Mouse (Mus musculus) lung, postnatal 10 days (tissue): ENCODE measurements around the gene Chchd10.
A peak's percentile ranks its signal among the peaks of the same experiment; 100 is the strongest.

Experiments
- DNase-seq: peaks from one replicate; pipeline ENCODE4 v3.0.0; 2021

The Chchd10 gene

GRCm38 (mm10) chr10:75926396-75926795 lies 6.5 kb upstream of the Chchd10 start:
- no peak for DNase-seq

DNA sequence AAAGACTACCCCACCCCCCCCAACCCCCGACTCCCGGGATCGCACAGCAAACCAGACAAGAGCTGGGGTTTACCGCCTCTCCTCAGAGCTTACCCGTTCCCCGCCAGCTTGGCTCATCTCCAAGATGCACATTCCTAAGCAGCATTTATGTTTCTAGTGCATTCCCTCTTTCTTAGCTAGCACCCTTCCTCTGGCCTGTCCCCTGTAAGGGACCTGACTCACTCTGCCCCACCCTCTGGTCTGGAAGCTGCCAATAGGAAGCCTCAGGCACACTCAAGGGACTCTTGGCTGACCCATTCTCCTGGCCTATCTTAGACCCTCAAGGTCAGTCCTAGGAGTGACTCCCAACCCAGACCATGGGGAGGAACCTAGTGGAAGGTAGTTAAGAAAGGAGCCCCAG lies 2.6 kb upstream of the Chchd10 start:
- peak; percentile 81 for DNase-seq

DNA sequence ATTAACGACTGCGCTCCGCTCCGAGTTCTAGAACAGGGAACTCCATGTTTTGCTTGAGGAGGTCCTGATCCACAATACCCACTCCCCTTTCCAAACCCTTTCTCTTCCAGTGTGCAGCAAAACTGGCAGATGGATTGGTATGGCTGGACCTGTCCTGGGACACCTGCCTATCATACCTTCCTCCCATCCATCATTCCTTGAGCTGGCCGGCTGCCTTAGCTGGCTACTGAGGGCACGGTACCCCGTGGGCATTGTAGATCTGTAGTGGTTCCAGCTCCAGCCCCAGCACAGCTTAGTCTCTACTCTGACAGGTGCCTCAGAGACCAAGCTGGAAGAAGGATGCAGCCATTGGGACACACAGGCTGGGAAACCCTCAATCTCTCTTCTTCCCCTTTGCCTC lies 1.6 kb upstream of the Chchd10 start:
- no peak for DNase-seq

DNA sequence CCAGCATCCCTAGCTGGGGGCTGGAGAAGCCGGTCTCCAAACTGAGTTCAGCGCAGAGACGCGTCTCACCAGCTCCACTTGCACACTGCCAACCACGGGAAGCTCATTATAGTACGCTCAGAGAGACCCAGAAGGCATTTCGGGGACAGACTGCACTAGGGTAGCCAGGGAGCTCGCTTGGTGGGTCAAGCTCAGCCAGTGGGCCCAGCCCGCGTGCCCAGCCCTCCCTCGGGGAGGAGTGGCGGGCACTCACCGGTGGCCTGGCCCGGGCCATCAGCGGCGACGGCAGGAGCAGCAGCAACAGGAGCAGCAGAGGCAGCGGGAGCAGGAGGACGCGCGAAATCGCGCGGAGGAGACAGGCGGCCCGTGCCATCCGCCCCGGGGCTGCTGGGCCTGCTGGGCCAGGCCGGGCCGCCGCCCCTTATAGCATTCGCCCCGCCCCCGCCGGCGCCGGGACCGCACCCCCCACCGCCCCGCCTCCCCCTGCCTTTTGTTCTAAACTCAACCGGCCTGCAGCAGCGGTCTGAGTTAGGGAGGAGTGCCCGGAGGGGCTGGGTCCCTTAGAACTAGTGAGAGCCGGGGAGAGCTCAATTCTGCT lies 750 bp upstream of the Chchd10 start:
- DNase-seq, result peak; percentile 69

- no peak for DNase-seq
Measured at GRCm38 (mm10) chr10:75934991-75935390, 2.1 kb downstream of the Chchd10 start.

DNA sequence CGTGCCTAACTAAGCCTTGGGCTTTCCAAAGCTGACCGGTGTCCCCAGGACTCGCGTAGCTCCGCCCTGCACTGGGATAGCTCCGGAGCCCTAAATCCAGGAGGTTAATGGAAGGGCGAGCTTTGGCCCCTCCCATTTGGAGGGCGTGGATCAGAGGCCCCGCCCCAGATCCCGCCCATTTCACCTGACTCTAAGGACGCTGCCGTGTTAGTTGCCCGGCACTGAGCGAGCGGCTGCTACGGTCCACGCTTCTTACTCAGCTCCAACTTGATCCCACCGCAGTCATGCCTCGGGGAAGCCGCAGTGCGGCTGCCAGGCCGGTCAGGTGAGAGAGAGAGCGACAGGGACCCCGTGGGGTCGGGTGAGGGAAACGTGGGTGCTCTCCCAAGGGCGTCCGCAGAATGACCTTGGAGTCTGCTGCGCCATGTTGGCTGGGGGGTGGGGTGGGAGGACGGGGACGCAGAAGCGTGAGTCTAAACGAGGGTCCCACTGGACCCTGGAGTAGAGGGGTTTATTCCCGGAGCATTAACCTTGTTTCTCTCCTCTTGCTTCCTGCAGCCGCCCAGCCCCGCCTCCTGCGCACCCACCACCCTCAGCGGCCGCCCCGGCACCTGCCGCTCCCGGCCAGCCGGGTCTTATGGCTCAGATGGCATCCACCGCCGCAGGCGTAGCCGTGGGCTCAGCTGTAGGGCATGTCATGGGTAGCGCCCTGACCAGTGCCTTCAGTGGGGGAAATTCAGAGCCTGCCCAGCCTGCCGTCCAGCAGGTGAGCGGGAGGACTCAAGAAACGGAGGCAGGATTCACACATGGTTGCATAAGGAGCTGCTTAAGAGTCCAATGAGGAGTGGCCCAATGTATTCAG lies 3.0 kb downstream of the Chchd10 start, which contains the start of gene Mmp11:
Mmp11 (minus strand) TSS at position 817 of the 862 bp plus-strand sequence.
- peak; percentile 70 for DNase-seq

GRCm38 (mm10) chr10:75936909-75937667 lies 4.2 kb downstream of the Chchd10 start:
- no peak for DNase-seq

DNA sequence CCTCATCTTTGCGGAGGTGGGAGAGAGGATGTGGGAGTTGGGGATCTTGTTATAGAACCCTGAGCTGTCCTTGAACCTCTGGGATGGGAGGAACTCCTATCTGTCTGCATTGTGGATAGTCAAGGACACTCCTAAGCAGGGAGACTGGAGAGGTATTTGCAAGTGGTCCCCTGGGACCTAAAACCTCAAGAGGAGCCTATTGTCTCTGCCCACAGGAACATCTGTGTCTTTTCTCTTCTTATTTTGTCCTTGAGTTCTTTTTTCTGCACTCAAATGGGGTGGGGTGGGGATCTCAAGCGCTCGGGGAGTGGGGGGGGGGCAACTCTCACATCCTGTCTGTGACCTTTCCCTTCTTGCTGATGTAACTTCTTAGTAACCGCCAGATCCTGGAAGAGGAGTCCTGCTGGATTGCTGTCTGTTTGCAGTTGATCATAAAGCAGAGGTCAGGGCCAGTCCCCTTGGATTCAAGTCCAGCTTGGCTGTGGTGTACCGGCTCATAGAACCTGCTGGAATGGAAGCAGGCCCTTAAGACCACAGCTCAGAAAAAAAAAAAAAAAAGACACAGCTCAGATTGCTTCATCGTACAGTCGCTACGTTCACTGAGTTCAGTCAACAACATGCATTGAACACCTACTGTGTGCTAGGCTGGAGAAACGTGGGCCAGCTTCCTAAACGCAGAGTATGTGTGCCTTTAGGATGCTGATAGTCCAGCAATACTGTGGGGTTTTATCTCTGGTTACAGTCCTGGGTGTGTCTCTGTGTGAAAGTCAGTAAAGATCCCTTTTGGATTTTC lies 5.1 kb downstream of the Chchd10 start:
- DNase-seq, result no peak

DNA sequence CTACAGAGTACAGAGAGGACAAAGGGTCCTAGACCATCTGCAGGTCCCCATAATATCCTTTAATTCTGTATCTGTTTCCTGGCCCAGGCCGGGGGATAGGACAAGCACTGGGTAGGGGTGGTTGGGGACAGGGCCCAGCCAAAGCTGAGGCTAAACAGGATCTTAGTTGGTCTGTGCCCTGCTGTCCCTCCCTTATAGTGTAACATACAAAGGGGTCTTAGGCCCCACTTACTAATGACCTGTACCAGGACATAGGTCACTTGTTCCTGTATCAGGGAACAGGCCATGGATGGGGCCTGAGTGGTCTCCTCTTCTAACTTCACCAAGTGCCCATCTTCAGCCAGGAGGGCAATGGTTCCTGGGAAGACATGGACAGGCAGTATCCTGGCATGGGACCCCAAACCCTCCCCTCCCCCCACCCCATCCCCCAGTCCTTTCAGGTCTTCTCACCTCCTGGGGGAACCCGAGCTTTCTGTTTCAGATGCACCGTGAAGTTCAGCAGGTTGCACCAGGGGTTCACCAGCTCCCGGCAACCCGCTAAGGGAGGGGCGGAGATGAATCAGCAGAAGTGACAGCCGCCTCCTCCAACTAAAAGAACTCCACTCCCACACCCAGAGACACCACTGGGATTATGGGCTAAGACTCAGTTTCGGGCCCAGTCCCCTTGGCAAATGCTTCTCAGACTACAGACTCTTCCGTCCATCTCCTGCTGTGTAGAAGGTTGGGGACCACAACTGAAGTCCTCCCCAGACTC lies 6.7 kb downstream of the Chchd10 start:
- DNase-seq, result no peak

DNA sequence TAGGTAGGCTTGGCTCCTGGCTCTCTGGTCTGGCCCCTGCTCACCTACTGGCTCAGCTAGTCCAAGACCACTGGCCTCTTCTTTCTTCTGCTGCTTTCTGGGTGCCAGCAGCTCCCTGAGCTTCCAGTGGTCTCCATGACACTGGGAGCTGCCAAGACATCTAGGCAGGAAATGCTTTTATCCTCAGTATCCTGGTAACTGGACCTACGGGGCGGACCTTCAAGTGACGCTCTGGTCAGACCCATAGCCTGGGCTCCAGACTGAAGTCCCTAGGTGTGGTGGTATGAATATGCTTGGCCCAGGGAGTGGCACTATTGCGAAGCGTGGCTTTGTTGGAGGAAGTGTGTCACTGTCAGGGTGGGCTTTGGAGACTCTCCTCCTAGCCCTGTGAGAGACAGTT lies 7.6 kb downstream of the Chchd10 start, which contains the start of gene Gm867:
Gm867 (minus strand) TSS at position 153 of the 400 bp plus-strand sequence.
- DNase-seq, result no peak

DNA sequence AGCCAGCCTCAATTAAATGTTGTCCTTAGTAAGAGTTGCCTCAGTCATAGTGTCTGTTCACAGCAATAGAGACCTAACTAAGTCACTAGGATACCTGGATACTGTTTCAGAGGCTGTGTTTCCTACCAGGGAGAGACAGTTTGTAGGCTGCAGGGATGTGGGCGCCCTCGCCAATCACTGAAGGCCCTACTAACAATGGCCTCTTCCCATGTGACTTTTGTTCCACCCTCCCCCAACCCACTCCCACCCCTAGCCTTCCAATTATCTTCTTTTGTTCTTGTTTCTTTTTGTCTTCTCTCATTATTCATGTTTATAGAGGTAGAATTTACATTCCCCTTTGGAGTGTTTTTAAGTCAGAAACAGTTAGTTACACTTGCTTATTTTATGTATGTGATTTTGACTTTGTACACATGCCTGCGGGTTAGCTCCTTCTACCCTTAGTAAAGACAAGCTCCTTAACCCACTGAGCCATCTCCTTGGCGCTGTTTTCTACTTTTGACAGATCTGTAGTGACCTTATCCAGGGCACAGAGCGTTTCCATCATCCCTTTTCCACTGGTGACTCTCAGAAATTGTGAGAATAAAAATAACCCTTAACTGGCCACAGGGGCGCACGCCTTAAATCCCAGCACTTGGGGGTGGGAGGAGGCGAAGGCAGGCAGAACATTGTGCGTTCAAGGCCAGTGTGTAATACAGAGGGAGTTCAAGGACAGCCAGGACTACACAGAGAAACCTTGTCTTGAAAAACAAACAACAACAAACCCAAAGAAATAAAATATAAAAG lies 8.3 kb downstream of the Chchd10 start:
- DNase-seq, result no peak

- DNase-seq, result no peak
Measured at GRCm38 (mm10) chr10:75942736-75943477, 10.0 kb downstream of the Chchd10 start, which contains the start of gene Vpreb3. Vpreb3 (plus strand) TSS chr10:75943057.

DNA sequence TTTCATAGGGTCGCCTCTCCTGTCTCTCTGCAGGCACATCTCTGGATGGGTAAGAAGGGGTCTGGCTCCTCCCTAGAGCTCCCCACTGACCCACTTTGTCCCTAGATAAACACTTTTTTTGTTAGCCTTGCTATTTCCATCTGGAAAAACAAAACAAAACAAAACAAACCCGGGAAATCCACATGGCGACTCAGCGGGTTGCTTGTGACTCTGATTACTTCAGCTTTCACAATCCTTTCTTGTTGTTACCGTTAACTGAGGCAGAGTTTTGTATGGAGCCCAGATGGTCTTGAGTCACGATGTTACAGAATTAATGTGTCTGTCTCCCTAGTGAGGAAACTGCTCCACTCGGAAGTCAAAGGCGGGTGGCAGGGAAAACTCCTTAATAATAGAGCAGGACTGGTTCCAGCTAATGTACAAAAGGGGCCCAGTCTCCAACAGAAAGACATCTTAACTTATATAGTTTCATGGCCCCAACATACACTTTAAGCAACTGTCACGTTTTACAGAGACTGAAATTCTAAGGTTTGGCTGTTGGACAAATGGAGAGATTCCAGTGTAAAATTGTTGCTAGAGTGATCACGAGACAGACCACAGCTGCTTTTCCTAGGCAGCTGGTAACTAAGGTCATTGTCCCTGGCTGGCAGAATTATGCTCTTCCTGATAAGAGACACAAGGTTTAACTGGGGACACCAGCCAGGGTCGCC lies 11.3 kb downstream of the Chchd10 start:
- DNase-seq, result peak; percentile 55

GRCm38 (mm10) chr10:75945213-75945612 lies 12.3 kb downstream of the Chchd10 start:
- DNase-seq, result no peak

- peak; percentile 65 for DNase-seq
Measured at GRCm38 (mm10) chr10:75945896-75946295, 13.0 kb downstream of the Chchd10 start.

- no peak for DNase-seq
Measured at GRCm38 (mm10) chr10:75948079-75948478, 15.1 kb downstream of the Chchd10 start.

GRCm38 (mm10) chr10:75949053-75950045 lies 16.4 kb downstream of the Chchd10 start:
- DNase-seq, result no peak

GRCm38 (mm10) chr10:75950791-75951210 lies 17.9 kb downstream of the Chchd10 start:
- DNase-seq, result peak; percentile 51
